Mouse (Mus musculus): ENCODE measurements around the gene Lmntd1.
A peak's percentile ranks its signal among the peaks of the same experiment; 100 is the strongest.

Lmntd1 gene

DNA sequence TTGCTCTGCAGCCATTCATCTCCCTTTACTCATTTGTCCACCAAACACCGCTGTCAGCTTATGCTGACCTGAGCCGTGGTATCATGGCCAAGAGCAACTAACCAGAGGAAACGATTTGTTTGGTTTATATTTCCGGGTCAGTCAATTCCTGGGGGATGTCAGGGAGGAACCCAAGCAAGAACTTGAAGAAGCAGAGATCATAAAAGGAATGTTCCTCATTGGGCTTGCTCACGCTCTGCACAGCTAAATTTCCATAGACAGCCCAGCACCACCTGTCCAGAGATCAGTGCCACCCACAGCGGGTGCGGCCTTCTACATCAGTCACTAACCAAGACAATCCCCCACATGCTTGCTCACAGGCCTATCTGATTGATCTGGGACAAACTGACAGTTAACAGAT is at the start of gene Lmntd1:
TSS of gene Lmntd1 (minus strand) at position 101 of the 400 bp plus-strand sequence.
- no peak for DNase-seq

- no peak for DNase-seq
These were observed 46.8 kb upstream of the Lmntd1 start for GRCm38 (mm10) chr6:145660943-145661342.

DNA sequence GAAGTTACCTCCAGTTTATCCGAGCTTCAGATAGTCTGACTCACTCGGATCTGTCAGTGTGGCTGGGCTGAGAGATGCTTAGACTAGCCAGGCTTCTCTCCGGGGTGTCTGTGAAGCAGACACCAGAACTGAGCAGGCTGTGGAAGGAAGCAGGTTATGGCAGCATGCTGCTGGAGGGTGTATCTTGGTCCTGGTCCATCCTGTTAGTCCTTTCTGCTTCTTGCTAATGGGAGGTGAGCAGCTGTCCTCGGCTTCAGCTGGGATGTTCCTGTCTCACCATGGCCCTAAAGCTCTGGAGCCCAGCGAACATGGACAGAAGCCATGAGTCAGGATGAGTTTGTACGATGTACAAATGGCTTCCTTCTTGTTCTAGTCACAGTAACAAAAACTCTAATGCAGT is 45.0 kb upstream of the Lmntd1 start:
- DNase-seq = peak; percentile 47 to 62

- DNase-seq = peak; percentile 49 to 52
These were observed 42.8 kb upstream of the Lmntd1 start for GRCm38 (mm10) chr6:145656740-145657591.

DNA sequence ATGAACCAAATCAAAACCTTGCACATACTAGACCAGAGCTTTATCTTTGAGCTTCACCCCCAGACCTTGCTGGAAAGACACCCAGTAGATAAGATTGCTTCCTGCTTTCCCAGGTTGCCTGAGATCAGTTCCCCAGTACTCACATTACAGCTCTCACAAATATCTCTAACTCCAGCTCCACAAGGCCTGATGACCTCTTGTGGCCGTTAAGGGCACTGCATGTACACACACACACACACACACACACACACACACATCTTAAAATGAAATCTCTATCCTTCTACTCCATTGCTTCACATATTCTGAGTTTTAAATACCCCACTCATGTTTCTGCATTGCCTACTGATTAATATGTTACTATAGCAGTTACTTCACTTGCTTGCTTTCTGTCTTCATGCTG is 41.6 kb upstream of the Lmntd1 start:
- DNase-seq = no peak

DNA sequence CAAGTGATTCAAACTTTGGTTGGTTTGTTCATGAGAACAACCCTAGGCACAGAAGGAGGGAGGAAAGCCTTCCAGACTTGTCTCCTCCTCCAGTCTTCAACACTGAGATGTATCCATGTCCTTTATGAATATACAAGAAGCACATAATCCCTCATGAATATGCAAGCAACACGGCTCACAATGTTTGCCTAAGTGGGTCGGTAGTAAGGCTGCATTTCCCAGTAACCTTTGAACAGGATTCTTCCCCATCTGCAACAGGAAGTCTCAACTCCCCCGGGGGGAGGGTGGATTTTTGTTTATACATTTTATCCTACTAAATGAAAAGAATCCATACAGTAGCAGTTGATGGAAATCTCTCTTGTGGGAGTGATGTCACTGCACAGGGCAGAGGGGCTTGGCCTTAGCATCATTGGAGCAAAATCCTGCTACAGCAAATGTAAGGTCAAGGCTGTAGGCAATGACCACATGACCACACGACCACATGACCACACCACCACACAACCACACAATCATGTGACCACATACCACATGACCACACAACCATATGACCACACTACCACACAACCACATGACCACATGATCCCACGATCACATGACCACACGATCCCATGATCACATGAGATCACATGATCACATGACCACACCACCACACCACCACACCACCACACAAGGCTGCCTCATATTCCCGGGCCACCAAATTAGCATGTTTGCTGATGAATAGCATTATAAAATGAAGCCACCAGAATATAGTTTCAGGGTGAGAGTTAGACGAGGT is 40.1 kb upstream of the Lmntd1 start:
- DNase-seq = no peak

GRCm38 (mm10) chr6:145653626-145654025 is 39.5 kb upstream of the Lmntd1 start:
- peak in 1 of 2 experiments; percentile 36 for DNase-seq

DNA sequence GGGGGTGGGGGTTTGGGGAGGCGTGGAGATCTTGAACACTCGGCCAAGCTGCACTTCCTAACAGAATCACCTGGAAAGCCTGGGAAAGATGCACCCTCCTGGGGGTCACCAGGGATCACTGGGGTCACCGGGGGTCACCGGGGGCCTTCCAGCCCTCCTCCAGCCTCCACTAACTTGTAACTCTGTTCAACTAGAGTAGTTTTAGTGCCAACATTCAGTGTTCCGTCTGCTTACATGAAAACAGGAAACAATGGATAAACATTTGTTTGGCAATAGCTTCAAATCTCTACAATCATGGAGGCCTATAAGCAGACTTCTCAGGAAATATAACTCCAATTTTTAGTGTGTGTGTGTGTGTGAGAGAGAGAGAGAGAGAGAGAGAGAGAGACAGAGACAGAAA is 38.9 kb upstream of the Lmntd1 start:
- no peak for DNase-seq

DNA sequence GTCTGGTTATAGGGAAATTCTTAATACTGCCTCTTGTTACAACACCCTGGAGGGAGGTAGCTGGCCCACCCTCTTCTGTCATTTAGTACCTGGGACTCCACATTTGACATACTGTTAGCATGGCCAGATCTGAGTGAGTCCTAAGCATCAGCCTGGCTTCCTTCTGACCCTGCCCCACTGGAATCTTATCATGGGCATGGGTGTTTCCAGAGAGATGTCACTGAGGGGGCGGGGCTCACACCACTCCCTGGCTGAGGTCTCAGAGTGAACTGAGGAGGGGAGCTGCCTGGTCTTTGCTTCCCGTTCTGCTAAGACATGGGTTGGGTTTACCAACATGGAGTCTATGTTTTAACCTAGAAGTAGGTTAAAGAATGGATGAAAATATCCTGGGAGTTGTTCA is 37.9 kb upstream of the Lmntd1 start:
- DNase-seq = no peak

DNA sequence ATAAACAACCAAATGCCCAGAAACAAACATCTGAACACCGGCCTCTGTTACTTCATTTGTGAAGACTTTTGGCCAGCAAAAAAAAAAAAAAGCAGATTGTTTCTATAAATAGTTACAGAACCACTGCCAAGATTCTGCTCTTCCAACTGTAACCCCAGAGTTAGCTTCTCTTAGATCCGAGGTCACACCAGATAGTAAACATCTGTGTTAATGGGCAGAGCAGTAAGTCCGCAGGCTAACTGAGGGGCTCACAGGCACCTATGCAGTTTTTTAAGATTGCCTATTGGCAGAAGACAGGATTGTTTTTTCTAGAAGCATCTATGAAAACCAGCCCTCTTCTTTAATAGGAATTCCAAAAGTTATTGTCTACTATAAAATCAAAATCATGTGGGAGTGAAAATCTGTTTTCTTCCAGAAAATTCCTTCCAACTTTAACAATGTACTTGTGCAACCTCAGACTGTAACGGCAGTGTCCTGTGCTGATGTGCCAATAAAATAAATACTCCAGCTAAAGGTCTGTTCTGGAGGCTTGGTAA is 26.9 kb upstream of the Lmntd1 start:
- DNase-seq = no peak

- peak; percentile 46 to 50 for DNase-seq
These were observed 24.1 kb upstream of the Lmntd1 start for GRCm38 (mm10) chr6:145638248-145638647.

- no peak for DNase-seq
These were observed 22.6 kb upstream of the Lmntd1 start for GRCm38 (mm10) chr6:145636682-145637081.

DNA sequence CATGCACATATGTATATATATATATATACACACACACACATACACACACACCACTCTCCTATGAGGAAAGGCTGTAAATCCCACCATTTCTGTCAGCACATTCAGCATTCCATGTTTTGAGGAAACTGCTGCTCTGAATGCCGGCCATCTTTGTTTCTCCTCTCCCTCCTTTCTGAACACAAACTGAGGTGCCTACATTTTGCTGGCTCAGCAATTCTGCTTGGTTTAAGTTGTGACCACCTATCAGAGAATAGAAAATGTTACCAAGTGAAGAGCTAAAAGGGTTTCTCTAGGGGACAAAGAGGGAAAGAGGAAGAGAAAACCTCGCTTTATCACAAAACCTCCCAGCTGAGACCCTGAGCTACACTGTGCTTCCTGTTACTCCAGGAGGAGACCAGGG is 20.3 kb upstream of the Lmntd1 start:
- DNase-seq = no peak

DNA sequence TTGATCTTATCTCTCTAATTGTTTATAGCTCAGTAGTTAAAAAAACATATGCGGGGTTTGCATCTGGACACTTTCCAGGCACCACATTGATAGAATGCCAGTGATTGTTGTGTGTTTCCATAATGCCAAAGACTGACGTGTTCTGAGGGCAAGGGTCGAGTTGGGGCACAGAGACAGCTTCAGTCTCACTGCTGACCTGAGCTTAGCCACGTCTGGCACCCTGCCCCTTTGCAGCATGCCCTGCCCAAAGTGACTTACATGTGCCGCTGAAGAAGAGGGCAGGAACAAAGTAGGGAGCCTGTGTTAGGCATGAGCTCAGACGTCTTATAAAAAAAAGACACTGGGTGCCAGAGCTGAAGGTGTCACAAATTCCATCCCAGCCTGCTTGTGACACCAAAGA is 16.1 kb upstream of the Lmntd1 start:
- DNase-seq = peak; percentile 23 to 38

DNA sequence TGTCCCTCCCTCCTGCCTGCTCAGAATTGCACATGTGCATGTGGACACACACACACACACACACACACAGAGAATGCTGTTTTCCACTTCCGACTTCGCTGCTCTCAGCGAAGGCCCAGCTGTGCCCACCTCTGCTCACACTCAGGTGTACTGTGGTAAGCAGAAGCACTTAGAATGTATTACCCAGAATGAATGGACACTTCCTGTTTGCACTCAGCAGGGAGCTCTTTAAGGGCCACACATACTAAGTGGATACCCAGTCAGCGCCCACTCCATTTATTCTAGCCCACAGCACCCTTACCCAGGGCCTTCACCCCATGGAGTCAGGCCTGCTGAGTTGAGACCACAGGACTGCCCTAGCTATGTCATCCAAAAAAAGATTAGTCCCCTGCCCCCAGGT is 9.0 kb upstream of the Lmntd1 start:
- no peak for DNase-seq

DNA sequence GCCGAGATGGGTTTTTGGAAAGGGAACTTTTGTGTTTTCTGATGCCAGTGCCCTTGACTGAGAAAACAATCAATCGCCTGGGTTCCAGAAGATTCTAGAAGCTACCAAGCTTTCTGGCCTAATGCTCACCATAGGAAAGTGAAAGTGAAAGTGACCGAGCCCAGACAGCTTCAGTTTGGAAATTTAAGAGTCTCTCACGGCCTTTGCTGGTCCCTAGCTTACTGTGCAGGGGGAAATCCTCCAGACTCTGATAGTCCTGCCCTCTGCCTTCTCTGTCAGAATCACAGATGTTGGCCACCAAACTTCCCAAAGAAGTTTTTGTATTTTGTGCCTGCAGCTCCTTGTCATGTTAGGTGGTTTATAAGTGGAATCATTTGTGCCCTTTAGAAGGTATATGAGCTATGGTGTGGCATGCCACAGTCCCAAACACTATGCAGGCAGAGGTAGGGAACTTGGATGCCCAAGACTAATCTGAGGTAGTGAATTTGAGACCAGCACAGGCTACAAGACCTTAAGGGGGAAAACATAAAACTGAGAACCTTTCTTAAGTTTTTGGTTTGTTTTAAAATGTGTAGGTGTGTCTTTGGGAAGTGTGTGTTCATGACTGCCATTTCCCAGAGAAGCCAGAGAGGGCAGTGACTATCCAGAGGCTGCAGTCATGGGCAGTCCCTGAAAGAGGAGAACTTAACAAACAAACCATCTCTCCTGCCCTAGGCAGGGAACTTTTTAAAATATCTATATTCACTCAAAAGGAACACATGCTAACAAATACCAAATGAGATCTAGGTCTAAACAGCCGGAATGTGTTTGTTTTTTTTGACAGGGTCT is 2.5 kb upstream of the Lmntd1 start:
- DNase-seq = no peak

GRCm38 (mm10) chr6:145615666-145616210 is 1.6 kb upstream of the Lmntd1 start, which contains the start of gene Tuba3b:
Tuba3b (plus strand) TSS chr6:145615757.
- no peak for DNase-seq

GRCm38 (mm10) chr6:145612611-145613010 is 1.5 kb downstream of the Lmntd1 start:
- peak; percentile 68 to 75 for DNase-seq

GRCm38 (mm10) chr6:145610901-145611300 is 3.2 kb downstream of the Lmntd1 start:
- no peak for DNase-seq

GRCm38 (mm10) chr6:145608693-145609092 is 5.4 kb downstream of the Lmntd1 start:
- no peak for DNase-seq

DNA sequence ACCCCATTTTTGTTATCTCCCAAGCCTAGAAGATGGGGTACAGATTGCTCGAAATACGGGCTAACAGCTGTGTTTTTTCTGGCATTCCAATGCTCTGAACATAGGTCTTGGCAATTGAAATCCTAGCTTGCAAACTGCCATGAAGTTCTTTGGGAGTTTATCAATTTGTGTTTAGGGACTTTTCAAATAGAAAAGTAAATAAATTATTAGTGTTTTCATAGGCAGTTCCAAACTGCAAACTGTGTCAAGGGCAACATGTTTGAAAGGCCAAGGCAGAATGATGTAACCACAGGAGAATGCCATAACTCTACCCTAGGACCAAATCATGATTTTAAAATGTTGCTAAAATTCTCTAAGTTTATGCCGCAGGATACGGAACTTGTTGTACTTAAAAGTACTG is 6.4 kb downstream of the Lmntd1 start:
- DNase-seq = no peak

- no peak for DNase-seq
These were observed 8.9 kb downstream of the Lmntd1 start for GRCm38 (mm10) chr6:145605203-145605602.
